Mouse (Mus musculus): Measurements from ENCODE around the gene Mettl1.
"Not testable (repeated sequence)": the region's sequence is repeated elsewhere in the genome, so short reads cannot be mapped to it uniquely, and the experiment has no call there.

DNA sequence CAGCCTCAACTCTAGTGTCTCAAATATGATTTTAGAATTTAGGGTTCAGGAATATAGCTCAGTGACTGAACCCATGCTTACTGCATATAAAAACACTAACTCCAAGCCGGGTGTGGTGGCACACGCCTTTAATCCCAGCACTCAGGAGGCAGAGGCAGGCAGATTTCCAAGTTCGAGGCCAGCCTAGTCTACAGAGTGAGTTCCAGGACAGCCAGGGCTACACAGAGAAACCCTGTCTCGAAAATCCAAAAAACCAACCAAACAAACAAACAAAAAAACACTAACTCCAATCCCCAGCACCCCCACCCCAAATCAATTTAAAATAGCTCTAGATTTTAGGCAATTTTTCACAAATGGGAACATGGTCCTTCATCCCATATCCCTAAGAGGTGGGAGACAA lies 20.9 kb downstream of the Mettl1 start:
- not testable (repeated sequence) for TF ChIP-seq CTCF, EP300 (IDR thresholded peaks at IDR 0.05; ENCODE audit: low read depth)
